Mouse (Mus musculus) olfactory bulb, adult 2 months (tissue): ENCODE results near the gene Ctdspl2. TPM values are rescaled to one million over a fixed set of nuclear protein-coding genes. Genes with fewer than 3 reads are reported as not detected.

Source experiments
- H3K27ac ChIP-seq: fragments of 200-500 bp; 2 replicates; pipeline ENCODE4 v1.5.1; 2012; ENCODE audit warnings: low read depth, low read length; ENCODE audit not compliant: insufficient read depth
- H3K4me1 ChIP-seq: fragments of 200-500 bp; 2 replicates; pipeline ENCODE4 v1.6.1; 2012; ENCODE audit warnings: low read length; ENCODE audit not compliant: control insufficient read depth, insufficient read depth
- H3K4me3 ChIP-seq: fragments of 200-500 bp; 2 replicates; pipeline ENCODE4 v1.5.1; 2012; ENCODE audit warnings: mild to moderate bottlenecking, low read depth, low read length, moderate library complexity; ENCODE audit not compliant: insufficient read depth
- CTCF ChIP-seq: fragments of 200-500 bp; IDR thresholded peaks from 2 replicates; pipeline ENCODE4 v1.5.1; 2012; ENCODE audit warnings: low read depth, mild to moderate bottlenecking, low read length, moderate library complexity; ENCODE audit not compliant: insufficient read depth
- POLR2A ChIP-seq: fragments of 200-500 bp; IDR thresholded peaks from 2 replicates; pipeline ENCODE4 v1.6.1; 2012; ENCODE audit warnings: mild to moderate bottlenecking, low read depth, low read length, moderate library complexity; ENCODE audit not compliant: insufficient read depth
- WGBS: fragments of 180-500 bp; shearing (Covaris S2); methylation state at CpG from one replicate; pipeline ENCODE4 v1.1.7; 2018; 5-methylcytosine and 5-hydroxymethylcytosine counted together
- polyA plus RNA-seq: library from polyadenylated mRNA; stranded (reverse); fragments of >200 nt; gene quantifications from 2 replicates; pipeline ENCODE4 v1.2.4, GENCODE M21; 2012; ENCODE audit warnings: low replicate concordance; ENCODE audit not compliant: missing spikeins, insufficient read depth, insufficient read length

The Ctdspl2 gene
- polyA plus RNA-seq, 1 experiment, result not detected

DNA sequence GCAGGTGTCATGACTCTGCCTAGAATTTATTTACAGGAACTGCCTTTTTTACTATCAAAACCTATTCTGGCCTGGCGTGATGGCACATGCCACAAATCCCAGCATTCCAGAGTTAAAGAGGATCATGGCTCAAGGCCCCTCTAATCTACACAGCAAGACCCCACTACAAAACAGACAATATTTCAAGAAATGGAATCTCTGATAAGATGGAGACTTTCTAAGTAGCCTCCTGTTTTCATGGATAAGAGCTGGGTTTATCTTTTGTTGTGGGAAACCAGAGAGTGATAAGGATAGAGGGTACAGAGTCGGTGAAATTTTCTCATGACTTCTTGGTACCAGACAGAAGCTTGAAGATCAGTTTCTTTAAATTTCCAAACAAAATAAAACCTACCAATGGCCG, 80.3 kb downstream of the Ctdspl2 start:
- WGBS, result 93% methylated on average over 3 of the region's 3 CpGs
- Histone ChIP-seq H3K4me3 (no peak overlapping the region), H3K27ac (no peak overlapping the region), H3K4me1 (no peaks in the 10 kb centered on the region)
- TF ChIP-seq CTCF (no peak), POLR2A (no peak)

DNA sequence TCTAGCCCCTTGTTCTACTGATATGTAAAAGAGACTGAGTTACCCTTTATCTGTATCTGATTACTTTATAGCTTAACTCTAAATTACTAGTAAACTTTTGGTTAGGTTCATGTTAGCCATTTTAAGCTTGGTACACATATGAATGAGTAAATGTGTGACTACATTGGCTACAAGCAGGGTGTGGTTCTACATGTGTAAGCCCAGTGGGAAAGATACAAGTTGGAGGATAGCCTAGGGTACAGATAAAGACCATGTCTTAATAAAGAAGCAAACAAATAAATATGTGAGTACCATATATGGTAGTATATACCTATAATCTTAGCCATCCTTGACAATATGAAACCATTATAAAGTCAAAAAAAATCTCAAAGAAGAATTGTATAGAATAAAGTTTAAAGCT, 88.1 kb downstream of the Ctdspl2 start:
- TF ChIP-seq CTCF, result no peak
- TF ChIP-seq POLR2A, result no peak
- no peak overlapping the region for H3K27ac ChIP-seq
- H3K4me1 ChIP-seq, result no peaks in the 10 kb centered on the region
- no peak overlapping the region for H3K4me3 ChIP-seq

DNA sequence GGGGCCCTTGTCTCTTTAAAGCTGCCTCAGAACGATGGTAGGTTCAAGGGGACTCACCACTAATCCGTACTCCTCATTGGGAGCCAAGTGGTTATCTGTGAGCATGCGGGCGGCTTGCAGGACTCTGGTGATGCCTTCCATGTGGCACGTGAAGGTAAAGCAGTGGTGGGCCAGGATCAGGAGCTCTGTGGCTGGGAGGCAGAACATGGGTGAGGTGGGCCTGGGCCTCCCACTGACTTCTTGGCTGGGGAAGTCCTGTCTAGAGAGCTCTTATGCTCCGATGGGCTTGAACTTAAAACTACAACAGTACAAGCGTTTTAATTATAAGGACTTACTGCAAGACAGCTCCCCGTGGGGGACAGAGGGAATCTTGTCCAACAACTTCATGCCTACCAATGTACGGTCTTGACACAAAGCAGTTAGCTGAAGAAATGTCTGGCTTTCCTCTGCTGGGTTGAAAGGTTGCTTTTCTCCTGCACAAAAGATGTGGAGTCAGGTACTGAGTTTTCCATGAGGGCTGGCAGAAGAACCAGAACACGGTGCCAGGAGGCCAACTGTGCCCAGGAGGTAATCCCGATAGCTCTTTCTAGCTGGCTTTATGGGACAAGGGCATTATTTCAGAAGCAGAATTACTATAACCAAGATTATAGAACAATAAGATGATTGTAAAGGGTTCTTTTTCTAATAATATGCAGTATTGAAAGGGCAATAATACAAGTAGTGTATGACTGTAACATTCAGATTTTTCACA, 103.7 kb downstream of the Ctdspl2 start:
- TF ChIP-seq POLR2A, result no peak
- no peak for TF ChIP-seq CTCF
- Histone ChIP-seq H3K4me1 (peaks cover 2% of the 10 kb centered on the region; the same call in 1 of the 2 replicates), H3K4me3 (no peak overlapping the region), H3K27ac (no peak overlapping the region)
- 67% methylated on average over 11 of the region's 11 CpGs for WGBS

Other genes starting within 250 kb of the Ctdspl2 start
- not detected in 2 replicates for gene Frmd5, start 148.9 kb upstream of the Ctdspl2 start, polyA plus RNA-seq
- not detected in 2 replicates for gene Casc4, start 89.0 kb upstream of the Ctdspl2 start, polyA plus RNA-seq
- gene Mageb3, start 91 bp downstream of the Ctdspl2 start, polyA plus RNA-seq, result not detected in 2 replicates
- gene Eif3j1, start 72.5 kb downstream of the Ctdspl2 start, polyA plus RNA-seq, result not detected in 2 replicates
- gene Spg11, start 162.4 kb downstream of the Ctdspl2 start, polyA plus RNA-seq, result 39.5 TPM in 1 of 2 replicates, not detected in the other
- gene B2m, start 191.7 kb downstream of the Ctdspl2 start, polyA plus RNA-seq, result 735 TPM in 1 of 2 replicates, not detected in the other
- gene Trim69, start 204.7 kb downstream of the Ctdspl2 start, polyA plus RNA-seq, result not detected in 2 replicates
- gene Patl2, start 230.2 kb downstream of the Ctdspl2 start, polyA plus RNA-seq, result not detected in 2 replicates
- gene Terb2, start 230.3 kb downstream of the Ctdspl2 start, polyA plus RNA-seq, result not detected in 2 replicates